Mouse (Mus musculus): Measurements from ENCODE around the gene Jak2. TPM values are rescaled to one million over a fixed set of nuclear protein-coding genes. Genes with fewer than 3 reads are reported as not detected.

Gene Jak2
- total RNA-seq, 2 experiments from 2014 or later: 16.2 to 17.0 TPM

DNA sequence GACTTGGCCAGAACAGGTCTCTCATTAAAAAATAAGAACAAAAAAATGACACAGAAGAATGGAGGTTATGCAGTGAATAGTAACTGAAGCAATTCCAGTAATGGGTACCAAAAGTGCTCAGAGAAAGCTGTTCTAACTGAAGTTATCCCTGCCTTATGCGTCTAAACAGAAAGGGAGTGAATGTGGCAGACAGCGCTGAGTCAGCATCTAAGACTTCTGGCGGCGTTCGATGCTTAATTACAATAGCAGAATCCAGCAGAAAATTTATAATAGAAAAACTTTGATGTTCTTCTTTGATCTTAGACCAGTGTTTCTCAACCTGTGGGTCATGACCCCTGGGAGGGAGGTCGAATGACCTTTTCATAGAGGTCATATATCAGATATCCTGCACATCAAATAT lies 94.0 kb downstream of the Jak2 start:
- no peak for DNase-seq
- intact Hi-C loops (cut with DNase I; ENCODE audit: low total_unique reads): no loop called here

- intact Hi-C loops (cut with DNase I; ENCODE audit: low total_unique reads): loop anchor here (10.0 kb wide), 1 partner anchor 286 kb away; no protein-coding TSS in a partner anchor
- DNase-seq: no peak
Observed at GRCm38 (mm10) chr19:29350991-29351390, 99.4 kb downstream of the Jak2 start.

GRCm38 (mm10) chr19:29354895-29355877 lies 103.6 kb downstream of the Jak2 start:
- peak; percentile 90 for DNase-seq
- intact Hi-C loops (cut with DNase I; ENCODE audit: low total_unique reads): loop anchor here (5.0 to 10.0 kb wide), 2 partner anchors 290 to 378 kb away; no protein-coding TSS in a partner anchor

DNA sequence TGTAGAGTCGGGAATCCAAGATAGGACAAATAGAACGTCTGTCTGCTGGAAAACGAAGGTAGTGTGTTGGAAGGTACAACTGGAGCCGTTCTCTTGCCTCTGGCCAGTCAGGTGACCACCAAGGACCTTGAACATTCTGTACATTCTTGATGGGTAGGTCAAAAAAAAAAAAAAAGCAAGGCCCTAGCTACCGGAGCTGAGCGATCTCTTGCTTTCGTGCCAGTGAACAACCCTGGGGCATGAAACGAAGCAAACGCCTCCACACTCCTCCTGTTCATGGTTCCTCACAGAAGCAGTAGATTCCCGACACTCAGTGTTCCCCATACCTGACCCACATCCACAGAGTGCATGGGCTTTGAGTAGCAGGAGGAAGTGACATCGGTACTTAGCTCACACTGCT lies 104.7 kb downstream of the Jak2 start:
- DNase-seq: no peak
- intact Hi-C loops (cut with DNase I; ENCODE audit: low total_unique reads): loop anchor here (5.0 to 10.0 kb wide), 2 partner anchors 291 to 379 kb away; no protein-coding TSS in a partner anchor

DNA sequence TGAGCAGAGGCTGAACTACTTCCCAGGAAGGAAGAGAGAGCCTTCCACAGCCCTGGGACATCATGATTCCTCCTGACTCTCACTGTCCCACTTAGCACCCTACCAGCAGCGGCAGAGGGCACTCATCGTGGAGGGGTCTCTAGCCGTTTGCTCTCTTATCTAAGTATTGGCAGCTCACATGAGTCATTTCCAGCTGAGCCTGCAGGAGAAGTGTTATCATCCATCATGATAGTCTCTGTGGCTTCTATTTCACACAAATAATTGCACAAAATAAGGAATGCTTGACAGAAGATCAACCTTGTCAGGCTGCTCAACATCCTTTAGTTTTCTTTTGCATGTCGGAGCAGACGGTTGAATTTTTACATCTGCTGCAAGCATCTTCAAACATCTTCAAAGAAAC lies 108.6 kb downstream of the Jak2 start:
- no peak for DNase-seq

GRCm38 (mm10) chr19:29361468-29362130 lies 110.0 kb downstream of the Jak2 start:
- peak; percentile 92 for DNase-seq
- intact Hi-C loops (cut with DNase I; ENCODE audit: low total_unique reads): loop anchor here (5.0 to 10.0 kb wide), 2 partner anchors 141 to 203 kb away; no protein-coding TSS in a partner anchor

More for the DNA sequence above, 108.6 kb downstream of the Jak2 start:
- intact Hi-C loops (cut with DNase I; ENCODE audit: low total_unique reads): loop anchor here (5.0 to 10.0 kb wide), 2 partner anchors 142 to 205 kb away; no protein-coding TSS in a partner anchor

DNA sequence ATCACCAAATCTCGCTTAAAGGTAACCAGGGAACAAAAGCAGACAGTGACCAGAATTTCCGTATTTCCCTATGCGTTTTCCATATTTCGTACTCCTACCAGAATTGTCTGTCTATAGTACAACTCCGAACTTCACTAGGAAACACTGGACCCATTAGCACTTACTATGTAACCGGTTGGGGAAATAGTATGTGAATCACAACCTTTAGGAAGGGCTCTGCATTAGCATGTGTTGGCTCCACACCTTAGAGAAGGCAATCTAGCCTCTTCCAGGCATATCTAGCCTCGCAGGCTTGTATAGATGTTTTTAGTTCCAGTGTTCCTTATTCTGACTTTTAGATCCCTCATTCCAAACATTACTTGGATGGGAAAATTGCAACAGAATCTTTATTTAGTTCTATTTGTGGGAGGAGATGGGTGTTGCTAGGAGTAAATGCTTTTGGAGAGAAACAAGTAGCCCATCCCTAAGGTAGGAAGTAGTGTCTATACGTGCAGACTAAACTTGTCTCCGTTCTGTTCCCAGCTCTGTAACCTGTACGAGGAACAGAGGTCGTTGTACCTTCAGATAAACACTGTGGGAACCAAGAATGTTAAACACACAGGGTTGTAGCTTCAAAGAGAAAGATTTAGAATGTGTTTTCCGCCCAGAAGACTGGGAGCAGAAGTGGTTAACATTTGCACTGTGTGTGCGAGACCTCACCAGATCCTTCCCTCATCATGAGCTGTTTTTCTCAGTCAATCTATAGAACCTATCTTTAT lies 110.7 kb downstream of the Jak2 start:
- DNase-seq: no peak
- intact Hi-C loops (cut with DNase I; ENCODE audit: low total_unique reads): loop anchor here (5.0 to 10.0 kb wide), 2 partner anchors 140 to 202 kb away; no protein-coding TSS in a partner anchor

Other genes starting within 250 kb of the Jak2 start
- 10 to 100 TPM; 54.4 to 54.5 TPM for gene Ak3, start 203.9 kb upstream of the Jak2 start, total RNA-seq (2021)
- gene Rcl1, start 150.5 kb upstream of the Jak2 start, total RNA-seq (2021): 10 to 100 TPM; 11.2 to 12.9 TPM
- gene Insl6, start 73.5 kb downstream of the Jak2 start, total RNA-seq (2021): under 1 TPM in 1 of 2 experiments, not detected in 1; 0.33 TPM
- not detected for gene Rln1, start 82.8 kb downstream of the Jak2 start, total RNA-seq (2021)
- 10 to 100 TPM; 19.9 to 22.5 TPM for gene Plgrkt, start 115.6 kb downstream of the Jak2 start, total RNA-seq (2021)
- gene Cd274, start 115.6 kb downstream of the Jak2 start, total RNA-seq (2021): under 1 TPM; 0.53 to 0.64 TPM
- not detected for gene Pdcd1lg2, start 159.1 kb downstream of the Jak2 start, total RNA-seq (2021)

Measured in gastrocnemius, postnatal 14 days (tissue).